Mouse (Mus musculus): ENCODE measurements around the gene Sik3. TPM values are rescaled to one million over a fixed set of nuclear protein-coding genes. Genes with fewer than 3 reads are reported as not detected.

Gene Sik3
- total and polyA plus RNA-seq, 2 experiments from 2014 or later, result 12.5 to 38.4 TPM

DNA sequence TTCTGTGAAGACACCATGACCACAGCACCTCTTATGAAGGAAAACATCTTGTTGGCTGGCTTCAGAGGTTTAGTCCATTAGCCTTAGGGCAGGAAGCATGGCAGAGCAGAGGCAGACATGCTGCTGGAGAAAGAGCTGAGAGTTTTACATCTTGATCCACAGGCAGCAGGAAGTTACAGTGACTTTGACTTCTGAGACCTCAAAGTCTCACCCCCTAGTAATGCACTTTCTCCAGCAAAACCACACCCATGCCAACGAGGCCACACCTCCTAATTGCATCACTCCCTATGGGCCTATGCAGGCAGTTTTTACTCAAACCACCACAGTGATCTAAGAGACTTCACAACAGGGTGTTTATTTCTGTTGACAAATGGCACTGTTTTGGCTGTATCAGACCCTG lies 162.7 kb downstream of the Sik3 start:
- H3K27ac ChIP-seq (ENCODE audit: low read depth, low read length), result no peak overlapping the region
- H3K4me3 ChIP-seq (ENCODE audit: low read depth, low read length), result no peak overlapping the region
- no peaks in the 10 kb centered on the region for H3K9me3 ChIP-seq (ENCODE audit: low read length)
- H3K4me2 ChIP-seq (ENCODE audit: low read depth, low read length, poor library complexity, severe bottlenecking), result no peak overlapping the region
- no peaks in the 10 kb centered on the region for H3K27me3 ChIP-seq (ENCODE audit: insufficient read depth, low read length)
- ATAC-seq (ENCODE audit: low FRiP score) (no peak), DNase-seq (ENCODE audit: low spot score) (no peak)
- H3K4me1 ChIP-seq (ENCODE audit: insufficient read depth, low read length), result 0 out of 2 replicates have a peak, but pooled peaks cover under 1% of the 10 kb centered on the region
- TF ChIP-seq CTCF (IDR thresholded peaks at IDR 0.05), result no peak
- WGBS, result 44% methylated on average over 1 of the region's 1 CpGs
- H3K36me3 ChIP-seq (ENCODE audit: insufficient read depth, low read length), result peaks cover 16% of the 10 kb centered on the region
- H3K9ac ChIP-seq (replicated peaks; ENCODE audit: low read length, poor library complexity, severe bottlenecking), result no peak overlapping the region

- no peak for ATAC-seq (ENCODE audit: low FRiP score)
Observed at GRCm38 (mm10) chr9:46175938-46176375, 163.3 kb downstream of the Sik3 start.

DNA sequence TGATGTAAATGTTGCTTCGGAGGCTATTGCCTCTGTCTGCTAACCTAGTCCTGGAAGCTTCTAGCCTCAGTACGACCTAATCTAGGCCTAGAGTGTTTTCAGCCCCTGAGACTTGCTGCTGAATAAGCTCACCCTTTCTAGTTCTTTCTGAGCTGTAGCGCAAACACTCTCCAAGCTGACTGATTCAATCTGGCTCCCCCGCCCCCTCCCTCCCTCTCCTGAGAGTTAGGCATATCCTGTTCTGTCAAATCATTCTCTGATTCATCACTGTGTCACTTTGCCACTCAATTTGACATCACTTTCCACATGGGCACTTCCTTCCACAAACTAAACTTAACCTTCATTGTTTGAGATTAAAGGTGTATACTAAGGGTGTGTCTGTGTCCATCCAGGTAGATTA lies 164.0 kb downstream of the Sik3 start:
- no peak overlapping the region for H3K4me2 ChIP-seq (ENCODE audit: low read depth, low read length, poor library complexity, severe bottlenecking)
- no peak for ATAC-seq (ENCODE audit: low FRiP score)
- 84% methylated on average over 4 of the region's 4 CpGs for WGBS
- no peak overlapping the region for H3K9ac ChIP-seq (replicated peaks; ENCODE audit: low read length, poor library complexity, severe bottlenecking)
- H3K9me3 ChIP-seq (ENCODE audit: low read length), result no peaks in the 10 kb centered on the region
- no peak overlapping the region for H3K4me3 ChIP-seq (ENCODE audit: low read depth, low read length)
- no peak for DNase-seq (ENCODE audit: low spot score)
- no peaks in the 10 kb centered on the region for H3K27me3 ChIP-seq (ENCODE audit: insufficient read depth, low read length)
- H3K27ac ChIP-seq (ENCODE audit: low read depth, low read length), result no peak overlapping the region
- TF ChIP-seq CTCF (IDR thresholded peaks at IDR 0.05), result no peak
- H3K4me1 ChIP-seq (ENCODE audit: insufficient read depth, low read length), result peaks cover 3% of the 10 kb centered on the region; the same call in 1 of the 2 replicates
- H3K36me3 ChIP-seq (ENCODE audit: insufficient read depth, low read length), result peaks cover 16% of the 10 kb centered on the region

More at GRCm38 (mm10) chr9:46175938-46176375, 163.3 kb downstream of the Sik3 start:
- H3K4me1 ChIP-seq (ENCODE audit: insufficient read depth, low read length), result peaks cover 3% of the 10 kb centered on the region; the same call in 1 of the 2 replicates
- H3K9ac ChIP-seq (replicated peaks; ENCODE audit: low read length, poor library complexity, severe bottlenecking), result no peak overlapping the region
- H3K4me2 ChIP-seq (ENCODE audit: low read depth, low read length, poor library complexity, severe bottlenecking), result no peak overlapping the region
- peaks cover 16% of the 10 kb centered on the region for H3K36me3 ChIP-seq (ENCODE audit: insufficient read depth, low read length)
- H3K9me3 ChIP-seq (ENCODE audit: low read length), result no peaks in the 10 kb centered on the region
- no peak overlapping the region for H3K4me3 ChIP-seq (ENCODE audit: low read depth, low read length)
- 66% methylated on average over 1 of the region's 1 CpGs for WGBS
- no peak for DNase-seq (ENCODE audit: low spot score)
- H3K27me3 ChIP-seq (ENCODE audit: insufficient read depth, low read length), result no peaks in the 10 kb centered on the region
- no peak overlapping the region for H3K27ac ChIP-seq (ENCODE audit: low read depth, low read length)
- TF ChIP-seq CTCF (IDR thresholded peaks at IDR 0.05), result no peak

DNA sequence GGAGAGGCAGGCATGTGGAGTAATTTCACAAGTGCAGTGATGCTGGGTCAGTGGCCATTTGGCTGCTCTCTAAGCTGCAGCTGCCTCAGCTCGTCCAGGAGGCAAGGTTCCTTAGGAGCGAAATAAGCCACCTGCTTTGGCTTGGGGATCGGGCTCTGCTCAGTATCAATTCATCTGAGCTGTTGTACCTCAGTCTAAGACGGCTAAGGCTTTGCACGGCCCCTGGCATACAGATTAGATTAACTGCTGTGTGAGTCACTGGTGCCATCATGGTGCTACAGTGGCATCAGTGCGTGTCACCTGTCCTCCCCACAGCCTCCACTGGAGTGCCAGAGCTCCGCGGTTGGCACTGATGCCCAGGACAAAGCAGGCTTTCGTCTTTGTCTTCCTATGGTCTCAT lies 166.0 kb downstream of the Sik3 start:
- 86% methylated on average over 9 of the region's 9 CpGs for WGBS
- DNase-seq (ENCODE audit: low spot score) (no peak), ATAC-seq (ENCODE audit: low FRiP score) (no peak)
- Histone ChIP-seq H3K4me2 (ENCODE audit: low read depth, low read length, poor library complexity, severe bottlenecking) (no peak overlapping the region), H3K27me3 (ENCODE audit: insufficient read depth, low read length) (no peaks in the 10 kb centered on the region), H3K27ac (ENCODE audit: low read depth, low read length) (no peak overlapping the region; the same call in 1 of the 2 replicates), H3K9me3 (ENCODE audit: low read length) (no peaks in the 10 kb centered on the region), H3K4me1 (ENCODE audit: insufficient read depth, low read length) (peaks cover 3% of the 10 kb centered on the region; the same call in 1 of the 2 replicates), H3K9ac (replicated peaks; ENCODE audit: low read length, poor library complexity, severe bottlenecking) (no peak overlapping the region), H3K36me3 (ENCODE audit: insufficient read depth, low read length) (peaks cover 16% of the 10 kb centered on the region), H3K4me3 (ENCODE audit: low read depth, low read length) (no peak overlapping the region)
- no peak for TF ChIP-seq CTCF (IDR thresholded peaks at IDR 0.05)

DNA sequence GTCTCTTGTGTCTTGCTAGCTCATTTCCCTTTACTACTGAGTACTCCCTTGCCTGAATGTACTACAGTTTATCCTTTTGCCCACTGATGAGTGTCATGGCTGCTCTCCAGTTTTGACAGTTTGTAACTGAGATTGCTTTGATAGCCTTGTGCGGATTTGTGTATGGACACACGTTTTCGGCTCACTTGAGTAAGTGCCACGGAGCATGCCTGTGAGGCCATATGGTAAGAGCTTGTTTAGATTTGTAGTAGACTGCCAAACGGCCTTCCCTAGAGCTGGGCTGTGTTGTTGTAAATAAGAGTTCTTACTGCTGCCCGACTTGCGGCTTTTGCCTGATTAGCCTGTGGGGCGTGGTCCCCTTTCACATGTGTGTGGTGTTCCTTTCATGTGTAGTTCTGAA lies 168.7 kb downstream of the Sik3 start:
- Histone ChIP-seq H3K4me1 (ENCODE audit: insufficient read depth, low read length) (peaks cover 3% of the 10 kb centered on the region; the same call in 1 of the 2 replicates), H3K27ac (ENCODE audit: low read depth, low read length) (no peak overlapping the region), H3K27me3 (ENCODE audit: insufficient read depth, low read length) (no peaks in the 10 kb centered on the region), H3K4me2 (ENCODE audit: low read depth, low read length, poor library complexity, severe bottlenecking) (no peak overlapping the region), H3K4me3 (ENCODE audit: low read depth, low read length) (no peak overlapping the region), H3K9ac (replicated peaks; ENCODE audit: low read length, poor library complexity, severe bottlenecking) (no peak overlapping the region), H3K9me3 (ENCODE audit: low read length) (no peaks in the 10 kb centered on the region), H3K36me3 (ENCODE audit: insufficient read depth, low read length) (peaks cover 16% of the 10 kb centered on the region)
- ATAC-seq (ENCODE audit: low FRiP score) (no peak), DNase-seq (ENCODE audit: low spot score) (no peak)
- 92% methylated on average over 8 of the region's 8 CpGs for WGBS
- no peak for TF ChIP-seq CTCF (IDR thresholded peaks at IDR 0.05)

- Histone ChIP-seq H3K4me2 (ENCODE audit: low read depth, low read length, poor library complexity, severe bottlenecking) (no peak overlapping the region), H3K9ac (replicated peaks; ENCODE audit: low read length, poor library complexity, severe bottlenecking) (no peak overlapping the region), H3K4me3 (ENCODE audit: low read depth, low read length) (no peak overlapping the region), H3K27ac (ENCODE audit: low read depth, low read length) (no peak overlapping the region), H3K4me1 (ENCODE audit: insufficient read depth, low read length) (peaks cover 3% of the 10 kb centered on the region; the same call in 1 of the 2 replicates), H3K9me3 (ENCODE audit: low read length) (no peaks in the 10 kb centered on the region), H3K27me3 (ENCODE audit: insufficient read depth, low read length) (no peaks in the 10 kb centered on the region), H3K36me3 (ENCODE audit: insufficient read depth, low read length) (0 out of 2 replicates have a peak, but pooled peaks cover 5% of the 10 kb centered on the region)
- ATAC-seq (ENCODE audit: low FRiP score) (no peak), DNase-seq (ENCODE audit: low spot score) (no peak)
- WGBS, result 88% methylated on average over 5 of the region's 5 CpGs
- no peak for TF ChIP-seq CTCF (IDR thresholded peaks at IDR 0.05)
Observed at GRCm38 (mm10) chr9:46184542-46184941, 171.9 kb downstream of the Sik3 start.
